Mouse (Mus musculus): ENCODE results near the gene Jun. TPM values are rescaled to one million over a fixed set of nuclear protein-coding genes. Genes with fewer than 3 reads are reported as not detected.
A peak's percentile ranks its signal among the peaks of the same experiment; 100 is the strongest.

Jun gene
- total RNA-seq, 2 experiments from 2014 or later: 48.6 to 79.9 TPM

DNA sequence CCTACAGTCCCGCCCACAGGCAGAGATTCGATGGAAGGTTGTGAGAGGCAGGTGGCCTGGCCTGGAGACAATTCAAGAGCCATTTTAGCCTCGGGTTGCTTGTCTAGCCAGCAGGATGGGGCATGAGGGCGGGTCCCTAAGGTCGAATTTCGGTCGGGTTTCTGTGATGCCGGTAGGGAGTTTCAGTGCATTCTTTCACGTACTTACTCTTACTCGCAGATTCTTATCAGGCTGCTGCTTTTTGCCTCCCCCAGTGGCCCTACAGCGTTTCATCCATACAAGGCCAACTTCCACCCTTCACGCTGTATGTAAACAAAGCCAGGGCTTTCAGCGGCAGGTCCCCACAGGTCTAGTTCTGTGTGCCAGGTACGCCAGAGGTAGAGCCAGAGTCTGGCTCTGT lies 24.3 kb upstream of the Jun start:
- no peak for DNase-seq (ENCODE audit: low spot score in 2 of 2)
- intact Hi-C loops (cut with DNase I): no loop called here

DNA sequence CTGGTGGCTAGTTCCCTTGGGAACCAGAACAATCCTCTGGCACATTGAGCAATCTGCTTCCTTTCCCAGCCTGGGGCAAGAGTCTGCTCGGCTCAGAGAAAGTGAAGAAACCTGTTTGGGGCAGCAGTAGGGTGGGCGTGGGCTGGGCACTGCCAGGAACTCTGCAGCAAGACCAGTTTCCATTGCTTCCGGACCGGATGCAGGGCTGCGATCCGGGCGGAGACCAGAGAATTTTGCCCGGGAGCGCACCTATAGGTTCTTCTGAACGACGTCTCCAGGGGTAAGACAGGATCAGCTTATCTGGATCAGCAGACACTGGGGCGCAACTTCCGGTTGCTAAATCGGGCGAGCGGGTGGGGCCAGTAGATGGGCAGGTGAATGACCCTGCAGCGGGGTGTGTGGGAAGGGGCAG lies 23.6 kb upstream of the Jun start:
- DNase-seq (ENCODE audit: low spot score in 2 of 2): no peak
- intact Hi-C loops (cut with DNase I): no loop called here

DNA sequence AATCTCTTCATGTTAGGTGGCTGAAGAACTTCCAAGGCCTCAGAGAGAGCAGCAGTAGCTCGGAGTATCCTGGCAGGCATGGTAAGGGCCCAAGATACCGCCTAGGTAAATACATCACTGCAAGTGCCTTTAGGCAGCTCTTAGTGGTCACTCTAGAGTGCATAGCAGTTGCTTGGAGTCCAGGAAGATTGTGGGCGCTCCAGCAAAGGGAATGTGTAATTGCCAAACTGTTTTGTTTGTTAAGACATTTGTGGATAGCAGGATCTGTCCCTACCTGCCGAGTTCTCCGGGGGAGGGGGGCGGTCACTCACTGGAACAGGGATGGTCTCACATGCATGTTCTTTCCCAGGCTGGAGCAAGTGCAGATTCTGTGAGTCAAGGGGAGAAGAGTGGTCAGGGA lies 22.3 kb upstream of the Jun start:
- intact Hi-C loops (cut with DNase I): no loop called here
- DNase-seq (ENCODE audit: low spot score in 2 of 2): no peak

DNA sequence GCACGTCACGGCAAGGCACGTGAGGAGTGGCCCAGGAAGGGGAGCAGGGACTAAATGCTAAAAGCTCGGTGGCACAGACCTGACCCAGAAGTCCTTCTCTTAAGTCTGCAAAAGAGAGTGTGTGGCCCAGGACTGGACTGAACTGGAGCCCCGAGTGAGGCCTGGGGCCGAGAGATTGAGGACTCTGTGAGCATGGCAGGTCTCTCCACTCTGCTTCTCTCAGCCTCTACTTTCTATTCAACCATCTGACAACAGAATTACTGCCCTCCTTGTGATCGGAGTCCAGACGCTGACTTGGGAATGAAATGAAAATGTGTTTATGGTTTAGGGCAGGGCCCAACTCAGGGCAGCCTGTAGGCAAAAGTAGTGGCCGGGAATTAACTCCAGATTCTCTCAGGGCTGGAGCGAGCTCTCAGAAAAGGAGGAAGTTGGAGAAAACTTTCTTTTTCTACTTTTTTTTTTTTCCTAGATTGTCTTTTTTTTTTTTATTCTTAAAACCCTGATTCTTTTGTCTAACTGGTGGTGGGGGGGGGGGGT lies 21.3 kb upstream of the Jun start:
- intact Hi-C loops (cut with DNase I): no loop called here
- no peak for DNase-seq (ENCODE audit: low spot score in 2 of 2)

DNA sequence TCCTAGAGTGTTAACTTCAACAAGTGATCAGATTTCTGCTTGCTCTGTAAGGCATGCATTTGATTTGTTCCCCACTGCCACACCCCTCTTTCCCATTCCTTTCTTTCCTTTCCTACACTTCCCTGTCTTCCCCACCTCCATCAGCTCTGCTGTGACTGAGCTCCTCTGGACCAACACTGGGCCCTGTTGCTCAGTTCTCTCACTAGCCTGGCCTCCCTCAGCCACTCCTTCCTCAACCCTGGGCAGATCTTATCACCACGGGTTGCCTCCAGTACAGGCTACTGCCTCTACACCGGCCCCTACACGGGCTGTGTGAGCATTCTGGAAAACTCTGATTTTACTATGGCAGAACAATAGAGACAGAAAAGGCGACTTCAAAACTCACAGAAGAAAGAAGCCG lies 18.4 kb upstream of the Jun start:
- intact Hi-C loops (cut with DNase I): no loop called here
- no peak for DNase-seq (ENCODE audit: low spot score in 2 of 2)

DNA sequence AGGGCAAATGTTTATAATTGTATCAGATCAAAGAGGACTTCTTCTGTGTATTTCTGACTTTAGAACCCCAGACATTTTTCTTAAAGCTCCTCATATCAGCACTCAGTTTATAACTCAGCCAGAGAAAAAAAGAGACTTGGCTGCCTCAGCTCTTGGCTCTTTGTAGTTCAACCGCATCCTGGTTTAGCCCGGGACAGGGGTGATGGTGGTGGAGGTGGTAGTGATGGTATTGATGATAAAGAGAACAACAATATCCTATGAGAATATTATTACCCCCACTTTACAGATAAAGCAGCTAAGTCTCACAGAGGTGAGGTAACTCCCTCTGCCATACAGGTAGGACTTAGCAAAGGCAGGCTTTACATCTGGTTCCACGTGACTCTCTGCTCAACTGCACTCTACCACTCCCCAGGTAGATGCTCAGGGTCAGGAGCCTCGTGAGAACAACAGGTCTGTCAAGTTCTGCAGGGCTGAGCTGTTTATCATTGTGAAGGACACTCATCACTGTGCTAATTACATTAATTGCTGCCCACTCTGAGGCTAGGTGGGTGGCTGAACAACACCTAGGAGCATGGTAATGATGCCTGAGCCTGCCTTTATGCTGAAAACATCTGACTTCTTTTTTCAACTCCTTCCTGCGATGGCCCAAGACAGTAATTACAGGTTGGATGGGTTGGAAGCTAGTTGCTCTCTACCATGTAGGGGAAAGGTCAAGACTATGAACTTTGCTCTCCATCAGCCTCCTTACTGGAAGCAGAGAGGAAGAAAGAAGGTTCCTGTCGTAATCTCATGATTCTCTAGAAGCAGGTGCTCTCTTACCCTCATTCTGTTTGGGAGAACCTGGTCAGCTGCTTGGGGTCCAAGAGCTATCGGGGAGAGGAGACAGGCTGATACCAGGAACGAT lies 16.3 kb upstream of the Jun start:
- intact Hi-C loops (cut with DNase I): no loop called here
- no peak for DNase-seq (ENCODE audit: low spot score in 2 of 2)

DNA sequence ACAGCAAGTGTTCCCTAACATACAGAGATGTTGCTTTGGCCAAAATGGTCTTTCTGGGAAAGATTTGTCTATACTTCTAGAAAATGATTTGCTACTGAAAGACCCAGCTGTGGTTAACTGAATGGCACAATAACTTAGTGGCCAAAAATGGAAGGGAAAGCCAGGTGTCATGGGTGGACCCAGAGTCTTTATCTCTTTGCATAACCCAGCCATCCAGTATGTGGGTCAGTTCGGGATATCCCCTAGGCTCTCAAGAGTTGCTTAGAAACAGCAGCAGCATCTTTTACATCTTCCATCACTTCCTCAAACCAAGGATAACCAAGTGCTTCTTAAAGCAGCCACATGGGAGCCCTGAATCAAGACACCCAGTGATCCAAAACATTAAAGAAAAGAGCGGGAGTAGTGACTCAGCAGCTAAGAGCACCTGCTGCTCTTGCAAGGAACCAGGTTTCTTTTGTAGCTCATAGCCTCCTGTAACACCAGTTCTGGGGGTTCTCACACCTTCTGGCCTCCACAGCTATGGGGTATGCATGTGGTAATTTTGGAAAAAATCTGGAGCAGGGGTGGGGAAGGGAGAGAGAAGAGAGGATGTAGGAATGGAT lies 11.7 kb upstream of the Jun start:
- intact Hi-C loops (cut with DNase I): no loop called here
- DNase-seq (ENCODE audit: low spot score in 2 of 2): no peak

DNA sequence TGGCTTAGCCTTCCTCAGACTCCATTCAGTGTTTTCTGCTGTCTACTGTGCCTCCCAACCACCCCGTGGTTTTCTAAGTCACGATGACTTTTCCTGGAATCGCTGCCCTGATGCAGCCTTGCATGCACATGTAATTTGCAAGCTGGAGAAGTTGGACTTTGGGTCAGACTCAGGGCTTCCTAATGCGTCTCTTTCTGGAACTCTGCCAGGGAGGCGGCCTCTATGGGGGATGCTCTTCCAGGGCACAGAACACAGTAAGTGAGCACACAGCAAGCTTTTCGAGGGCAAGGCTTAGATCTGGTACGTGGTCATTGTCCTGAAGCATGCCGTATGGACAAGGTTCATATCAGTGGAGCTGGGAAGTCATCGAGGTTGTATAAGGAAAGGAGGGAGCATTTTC lies 10.9 kb upstream of the Jun start:
- DNase-seq (ENCODE audit: low spot score in 2 of 2): no peak
- intact Hi-C loops (cut with DNase I): no loop called here

DNA sequence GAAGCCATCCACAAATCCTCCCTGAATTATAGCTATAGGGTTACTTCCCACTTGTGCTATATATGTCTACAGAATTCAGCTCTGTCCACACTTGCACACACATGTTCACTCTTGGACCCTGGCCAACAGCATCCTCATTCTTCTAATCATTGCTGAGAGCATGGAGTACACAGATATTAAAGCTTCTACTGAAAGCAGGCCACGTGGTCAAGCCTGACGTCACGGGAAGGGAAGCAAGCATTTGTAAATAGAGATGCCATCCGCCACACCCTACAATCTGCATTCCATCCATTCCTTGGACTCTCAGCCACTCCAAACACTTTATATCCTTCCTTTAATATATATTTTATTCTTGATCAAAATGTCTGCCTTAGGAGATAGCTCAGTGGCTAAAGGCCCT lies 5.2 kb upstream of the Jun start:
- no peak for DNase-seq (ENCODE audit: low spot score in 2 of 2)
- intact Hi-C loops (cut with DNase I): no loop called here

DNA sequence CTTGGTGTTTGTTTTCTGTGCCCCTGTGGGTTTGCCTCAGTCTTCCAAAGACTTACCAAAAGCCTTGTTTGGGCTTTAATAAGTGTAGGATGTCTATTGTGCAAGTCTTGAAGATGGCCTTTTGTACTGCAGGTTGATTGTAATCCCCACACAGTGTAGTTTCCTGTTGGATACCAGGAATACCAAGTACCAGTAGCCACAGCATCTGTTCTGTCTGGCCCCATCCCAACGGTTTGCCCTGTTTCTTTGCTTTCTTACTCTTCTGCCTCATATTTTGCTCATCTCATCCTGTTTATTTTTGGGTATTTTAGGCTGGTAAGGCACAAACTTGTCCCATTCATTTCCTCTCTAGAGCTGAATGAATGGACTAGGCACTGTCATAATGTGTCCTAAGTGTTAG lies 3.3 kb upstream of the Jun start:
- no peak for DNase-seq (ENCODE audit: low spot score in 2 of 2)
- intact Hi-C loops (cut with DNase I): no loop called here

DNA sequence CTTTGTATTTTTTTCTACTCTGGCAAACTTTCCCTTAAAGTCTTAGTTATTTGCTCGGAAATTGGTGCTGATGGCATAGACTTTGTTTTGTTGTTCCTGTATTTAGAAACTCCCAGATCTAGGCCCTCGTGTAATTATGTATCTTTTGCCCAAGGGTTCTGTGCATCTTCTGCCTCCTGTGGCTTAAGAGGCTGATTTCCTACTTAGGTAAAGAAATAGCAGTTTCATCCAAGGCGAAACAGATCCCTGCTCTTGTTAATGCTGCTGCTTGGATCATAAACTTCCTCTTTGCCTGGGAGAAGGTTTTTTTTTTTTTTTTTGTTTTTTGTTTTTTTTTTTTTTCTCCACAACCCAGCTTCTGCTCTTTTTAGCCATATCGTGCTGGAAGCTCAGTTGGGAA lies 2.3 kb upstream of the Jun start:
- intact Hi-C loops (cut with DNase I): loop anchor here (5.0 kb wide), 1 partner anchor 678 kb away; no protein-coding TSS in a partner anchor
- no peak for DNase-seq (ENCODE audit: low spot score in 2 of 2)

DNA sequence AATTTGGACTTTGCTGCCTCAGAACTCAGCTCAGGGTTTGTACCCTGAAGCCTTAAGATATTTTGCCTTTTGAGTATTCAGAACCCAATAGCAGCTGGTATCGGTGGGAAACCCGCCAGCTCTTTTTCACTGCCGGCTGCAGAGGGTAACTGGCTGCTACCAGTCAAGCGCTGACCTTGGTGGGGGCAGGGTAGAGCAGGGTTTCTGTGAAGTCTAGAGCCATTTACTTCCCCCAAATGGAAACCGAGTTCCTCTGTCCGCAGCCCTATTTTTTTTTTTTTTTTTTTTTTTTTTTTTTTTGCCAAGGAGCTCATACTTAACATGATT lies 1.7 kb upstream of the Jun start:
- intact Hi-C loops (cut with DNase I): loop anchor here (1.0 to 5.0 kb wide), 4 partner anchors 109 to 816 kb away; partner anchors contain the start of gene Fggy
- peak; percentile 23 for DNase-seq (ENCODE audit: low spot score in 2 of 2)

DNA sequence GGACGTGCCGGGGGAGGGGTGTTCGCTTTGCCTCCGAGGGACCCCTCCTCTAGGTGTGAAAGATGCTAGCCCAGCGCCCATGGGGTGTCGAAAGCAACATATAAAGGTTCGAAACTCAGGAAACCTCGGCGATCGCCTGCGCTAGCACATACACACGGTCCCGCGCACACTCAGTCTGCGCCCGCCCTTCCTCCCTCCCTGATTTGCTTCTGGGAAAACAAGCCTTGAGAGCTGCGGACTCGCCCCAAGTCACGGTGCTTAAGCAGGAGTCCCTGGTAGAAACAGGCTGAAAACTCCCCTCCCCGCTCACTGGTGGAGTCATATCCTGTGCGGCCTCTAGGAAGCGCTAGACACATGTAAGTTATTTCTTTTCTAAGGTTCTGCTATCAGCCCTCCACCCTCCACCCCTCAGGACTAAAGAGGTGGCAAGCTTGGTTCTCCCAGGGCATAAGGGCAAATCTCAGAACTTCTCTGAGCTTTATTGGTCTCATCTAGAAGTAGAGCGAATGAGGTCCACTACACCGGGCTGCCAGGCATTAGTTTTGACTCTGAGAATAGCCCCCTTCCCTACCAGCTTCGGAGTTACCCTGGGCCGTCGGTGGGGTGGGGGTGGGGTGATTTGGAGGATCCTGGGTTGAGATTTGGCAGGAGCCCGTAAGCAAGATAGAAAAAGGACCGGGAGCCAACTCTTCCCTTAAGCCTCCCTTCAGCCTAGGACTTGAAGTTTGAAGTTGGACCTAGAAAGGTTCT lies 1.2 kb upstream of the Jun start:
- intact Hi-C loops (cut with DNase I): loop anchor here (1.0 to 5.0 kb wide), 4 partner anchors 110 to 816 kb away; partner anchors contain the start of gene Fggy
- DNase-seq (ENCODE audit: low spot score in 2 of 2): peak; percentile 87 to 94

DNA sequence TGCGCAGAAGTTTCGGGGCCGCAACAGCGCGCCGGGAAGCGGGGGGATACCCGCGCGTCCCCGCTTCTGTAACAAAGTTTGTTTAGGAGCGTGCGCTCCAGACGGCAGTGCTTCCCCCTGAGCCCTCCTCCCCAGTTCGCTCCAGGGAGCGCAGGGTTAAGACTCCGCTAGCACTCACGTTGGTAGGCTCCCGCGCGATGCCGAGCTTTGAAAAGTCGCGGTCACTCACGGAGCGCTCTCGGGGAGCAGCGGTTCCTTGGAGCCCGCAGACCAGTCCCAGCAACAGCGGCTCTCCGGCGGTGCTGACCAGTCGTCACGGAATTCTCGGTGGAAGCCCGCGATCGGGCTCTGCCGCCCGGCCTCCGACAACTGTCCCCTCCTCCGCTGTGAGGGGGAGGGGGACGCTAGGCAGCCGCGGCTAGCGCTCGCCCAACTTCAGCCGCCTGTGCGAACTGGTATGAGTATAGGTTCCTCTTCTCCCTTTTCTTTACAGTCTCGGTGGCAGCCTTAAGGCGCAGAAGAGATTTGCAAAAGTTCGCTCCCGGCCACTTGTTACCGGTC lies 631 bp downstream of the Jun start:
- DNase-seq (ENCODE audit: low spot score in 2 of 2): peak in 1 of 2 experiments; percentile 78
- intact Hi-C loops (cut with DNase I): loop anchor here (2.0 to 5.0 kb wide), 3 partner anchors 43 to 681 kb away; partner anchors contain the start of gene Mysm1

DNA sequence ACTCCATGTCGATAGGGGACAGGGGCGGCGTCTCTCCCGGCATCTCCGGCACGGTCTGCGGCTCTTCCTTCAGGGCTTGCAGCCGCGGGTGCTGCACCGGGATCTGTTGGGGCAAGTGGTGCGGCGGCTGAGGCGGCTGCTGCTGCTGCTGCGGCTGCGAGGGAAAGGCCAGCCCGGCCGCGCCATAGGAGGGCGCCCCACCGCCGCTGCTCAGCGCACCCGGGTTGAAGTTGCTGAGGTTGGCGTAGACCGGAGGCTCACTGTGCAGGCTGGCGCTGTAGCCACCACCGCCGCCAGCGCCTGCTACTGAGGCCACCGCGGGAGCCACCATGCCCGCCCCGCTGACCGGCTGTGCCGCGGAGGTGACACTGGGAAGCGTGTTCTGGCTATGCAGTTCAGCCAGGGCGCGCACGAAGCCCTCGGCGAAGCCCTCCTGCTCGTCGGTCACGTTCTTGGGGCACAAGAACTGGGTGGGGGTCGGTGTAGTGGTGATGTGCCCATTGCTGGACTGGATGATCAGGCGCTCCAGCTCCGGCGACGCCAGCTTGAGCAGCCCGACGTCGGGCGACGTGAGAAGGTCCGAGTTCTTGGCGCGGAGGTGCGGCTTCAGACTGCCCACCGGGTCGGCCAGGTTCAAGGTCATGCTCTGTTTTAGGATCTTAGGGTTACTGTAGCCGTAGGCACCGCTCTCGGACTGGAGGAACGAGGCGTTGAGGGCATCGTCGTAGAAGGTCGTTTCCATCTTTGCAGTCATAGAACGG lies 1.3 kb downstream of the Jun start:
- intact Hi-C loops (cut with DNase I): loop anchor here (2.0 to 5.0 kb wide), 3 partner anchors 42 to 682 kb away; partner anchors contain the start of gene Mysm1
- peak; percentile 82 to 86 for DNase-seq (ENCODE audit: low spot score in 2 of 2)

DNA sequence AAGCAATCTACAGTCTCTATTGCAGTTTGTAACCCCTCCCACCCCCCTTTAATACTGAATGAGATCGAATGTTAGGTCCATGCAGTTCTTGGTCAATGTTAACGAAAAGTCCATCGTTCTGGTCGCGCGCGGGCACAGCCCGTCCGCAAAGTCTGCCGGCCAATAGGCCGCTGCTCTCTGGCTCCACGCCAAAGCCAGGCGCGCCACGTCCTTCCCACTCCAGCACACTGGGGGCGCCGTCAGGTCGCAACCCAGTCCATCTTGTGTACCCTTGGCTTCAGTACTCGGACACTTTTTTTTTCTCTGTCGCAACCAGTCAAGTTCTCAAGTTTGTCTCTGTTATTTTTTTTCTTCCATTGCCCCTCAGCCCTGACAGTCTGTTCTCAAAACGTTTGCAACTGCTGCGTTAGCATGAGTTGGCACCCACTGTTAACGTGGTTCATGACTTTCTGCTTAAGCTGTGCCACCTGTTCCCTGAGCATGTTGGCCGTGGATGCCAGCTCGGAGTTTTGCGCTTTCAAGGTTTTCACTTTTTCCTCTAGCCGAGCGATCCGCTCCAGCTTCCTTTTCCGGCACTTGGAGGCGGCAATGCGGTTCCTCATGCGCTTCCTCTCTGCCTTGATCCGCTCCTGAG lies 2.0 kb downstream of the Jun start:
- intact Hi-C loops (cut with DNase I): loop anchor here (2.0 to 5.0 kb wide), 3 partner anchors 41 to 682 kb away; partner anchors contain the start of gene Mysm1
- DNase-seq (ENCODE audit: low spot score in 2 of 2): peak; percentile 64 to 65

DNA sequence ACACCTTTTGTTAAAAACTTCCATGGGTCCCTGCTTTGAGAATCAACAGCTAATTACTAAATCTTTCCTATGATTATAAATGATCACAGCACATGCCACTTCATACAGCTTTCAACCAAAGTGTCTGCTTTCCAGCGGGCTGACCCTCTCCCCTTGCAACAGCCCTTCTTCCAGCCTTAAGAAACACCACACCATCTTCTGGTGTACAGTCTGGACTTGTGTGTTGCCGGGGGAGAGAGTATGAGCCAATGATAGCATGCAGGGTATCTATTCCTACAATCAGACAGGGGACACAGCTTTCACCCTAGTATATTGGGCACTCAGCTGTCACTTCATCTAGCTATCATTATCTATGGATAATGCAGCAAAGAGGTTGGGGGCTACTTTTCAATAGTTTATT lies 2.9 kb downstream of the Jun start:
- intact Hi-C loops (cut with DNase I): no loop called here
- no peak for DNase-seq (ENCODE audit: low spot score in 2 of 2)

DNA sequence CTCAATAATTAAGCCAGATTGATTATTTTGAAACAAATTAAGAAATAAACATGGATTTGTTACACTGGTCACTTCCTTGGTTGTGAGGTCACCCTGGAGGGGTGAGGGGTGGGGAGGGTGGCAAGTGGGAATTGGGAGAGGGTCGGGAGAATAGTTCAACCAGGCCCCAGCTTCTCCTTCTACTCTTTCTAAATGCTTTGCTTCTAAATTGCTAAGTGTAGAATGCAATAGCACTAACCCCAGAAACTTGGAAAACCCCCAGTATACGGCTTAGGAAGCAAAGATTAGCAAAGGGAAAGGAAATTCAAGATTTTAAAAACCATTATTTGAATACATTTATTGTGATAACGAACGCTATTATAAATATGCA lies 3.3 kb downstream of the Jun start:
- intact Hi-C loops (cut with DNase I): no loop called here
- no peak for DNase-seq (ENCODE audit: low spot score in 2 of 2)
